Mouse (Mus musculus) lung, adult 2 months (tissue): ENCODE data around the gene Arrdc1.

ENCODE experiments used
- CTCF ChIP-seq: fragments of 200-500 bp; IDR thresholded peaks from 2 replicates; pipeline ENCODE4 v1.5.1; 2011; ENCODE audit warnings: mild to moderate bottlenecking, low read length, control low read depth; ENCODE audit not compliant: insufficient read depth
- POLR2A ChIP-seq: fragments of 200-500 bp; IDR thresholded peaks from 2 replicates; pipeline ENCODE4 v1.6.1; 2011; ENCODE audit warnings: low read depth, mild to moderate bottlenecking, control low read depth, low read length, borderline replicate concordance; ENCODE audit errors: extremely low read depth

- TF ChIP-seq CTCF (no peak), POLR2A (no peak)
These were observed 29.3 kb downstream of the Arrdc1 start for GRCm38 (mm10) chr2:24905653-24906155.
